8 mouse cellular contexts compared by ENCODE assay signal in the genomic region with DNA sequence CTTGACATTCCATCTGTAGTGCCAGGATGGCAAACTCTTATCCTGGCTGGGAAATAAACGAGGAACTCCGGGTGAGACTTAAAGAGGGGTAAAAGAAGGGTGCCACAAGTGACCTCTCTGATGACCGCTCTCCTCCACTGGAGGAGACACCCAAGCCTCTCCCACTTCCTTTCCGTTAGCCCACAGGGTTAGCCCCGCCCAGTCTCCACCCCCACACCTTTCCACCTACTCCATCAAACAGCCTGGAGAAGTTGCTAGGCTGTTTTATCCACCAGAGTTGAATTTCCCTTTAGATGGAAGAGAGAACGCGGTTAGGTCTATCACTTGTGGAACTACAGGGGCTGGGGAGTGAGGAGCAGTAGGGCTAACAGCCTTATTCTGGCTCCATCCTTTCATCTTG. TPM values are rescaled to one million over a fixed set of nuclear protein-coding genes. Genes with fewer than 3 reads are reported as not detected.
DNase-seq lines count a peak whose midpoint lies in the region; ATAC-seq and TF ChIP-seq lines count a peak whose summit lies in the region.
"Had no signal": no experiment of that assay in that cellular context is flagged by ENCODE, and none has a peak within 500 bp of the region (broad histone marks: within the 10 kb centered on the region; RNA-seq: fewer than 3 reads in every experiment).

No protein-coding gene starts in this region.

- no peaks in the 10 kb centered on the region for H3K9me3 ChIP-seq in forebrain, embryonic 15.5 days
- H3K9me3 ChIP-seq: midbrain, embryonic 13.5 days had no signal

- H3K27me3 ChIP-seq in liver, adult 2 months (ENCODE audit: control insufficient read depth, insufficient read depth, low read length) = no peaks in the 10 kb centered on the region
- H3K27me3 ChIP-seq in small intestine, adult 2 months (ENCODE audit: control insufficient read depth, insufficient read depth, low read length) = no peaks in the 10 kb centered on the region
- no peaks in the 10 kb centered on the region for H3K27me3 ChIP-seq in forebrain, embryonic 15.5 days
- H3K27me3 ChIP-seq: midbrain, embryonic 13.5 days had no signal

- intact Hi-C loops in left cerebral cortex, adult 2 months (cut with DNase I) = no loop called here

- no peaks in the 10 kb centered on the region for H3K36me3 ChIP-seq in liver, adult 2 months (ENCODE audit: control insufficient read depth, insufficient read depth, low read length)
- H3K36me3 ChIP-seq in small intestine, adult 2 months (ENCODE audit: control insufficient read depth, insufficient read depth, low read length) = peaks cover 9% of the 10 kb centered on the region; the same call in 1 of the 2 replicates
- no peaks in the 10 kb centered on the region for H3K36me3 ChIP-seq in forebrain, embryonic 15.5 days
- H3K36me3 ChIP-seq: midbrain, embryonic 13.5 days had no signal

- peak overlapping the region; percentile 42; the same call in 1 of the 2 replicates for H3K27ac ChIP-seq in liver, adult 2 months (replicated peaks; ENCODE audit: insufficient read depth, low read depth, low read length)
- peak overlapping the region; percentile 85 for H3K27ac ChIP-seq in small intestine, adult 2 months (ENCODE audit: insufficient read depth, low read depth, low read length)
- no peak overlapping the region for H3K27ac ChIP-seq in forebrain, embryonic 15.5 days (replicated peaks)
- H3K27ac ChIP-seq in left cerebral cortex, adult 2 months = no peak overlapping the region
- H3K27ac ChIP-seq: midbrain, embryonic 13.5 days had no signal

- H3K4me1 ChIP-seq in liver, adult 2 months (ENCODE audit: control insufficient read depth, insufficient read depth, low read length) = peaks cover 3% of the 10 kb centered on the region; the same call in 1 of the 2 replicates
- H3K4me1 ChIP-seq in small intestine, adult 2 months (ENCODE audit: control insufficient read depth, insufficient read depth, insufficient read length, low read length) = peaks cover 36% of the 10 kb centered on the region
- no peaks in the 10 kb centered on the region for H3K4me1 ChIP-seq in forebrain, embryonic 15.5 days
- H3K4me1 ChIP-seq: midbrain, embryonic 13.5 days had no signal

- no peak overlapping the region for H3K4me2 ChIP-seq in forebrain, embryonic 15.5 days (replicated peaks)
- H3K4me2 ChIP-seq: midbrain, embryonic 13.5 days had no signal

- no peaks in the 10 kb centered on the region for H3K79me2 ChIP-seq in liver, adult 2 months (ENCODE audit: control insufficient read depth, insufficient read depth, low read length)

- no peak for ATAC-seq in activated CD4-positive, CD25-positive, alpha-beta regulatory T cell, adult 4 months
- no peak for ATAC-seq in forebrain, embryonic 15.5 days (replicated peaks)
- ATAC-seq: midbrain, embryonic 13.5 days had no signal

- peak; percentile 50 for DNase-seq in CD4-positive, CD25-positive, alpha-beta regulatory T cell, adult 2 months (ENCODE audit: low read depth, low spot score)
- peak; percentile 42 for DNase-seq in MEL-GATA-1-ER (ENCODE audit: extremely low read depth, low read depth)
- DNase-seq in liver, adult 2 months (ENCODE audit: extremely low read depth, low read depth, low spot score) = no peak
- no peak for DNase-seq in left cerebral cortex, adult 2 months (ENCODE audit: extremely low spot score in 1 of 2, low spot score in 2 of 2)

- no peak for TF ChIP-seq POLR2A in liver, adult 2 months (IDR thresholded peaks at IDR 0.05; ENCODE audit: extremely low read depth, insufficient read depth, low read length)
- TF ChIP-seq POLR2A in small intestine, adult 2 months (IDR thresholded peaks at IDR 0.05; ENCODE audit: low read depth, low read length) = no peak

- no peak overlapping the region for H3K9ac ChIP-seq in liver, adult 2 months (ENCODE audit: low read depth, low read length)
- no peak overlapping the region for H3K9ac ChIP-seq in forebrain, embryonic 15.5 days (replicated peaks)
- H3K9ac ChIP-seq: midbrain, embryonic 13.5 days had no signal

- H3K4me3 ChIP-seq in liver, adult 2 months (ENCODE audit: insufficient read depth, low read depth, low read length) = no peak overlapping the region
- peak overlapping the region; percentile 31; the same call in 1 of the 2 replicates for H3K4me3 ChIP-seq in small intestine, adult 2 months (ENCODE audit: low read depth, low read length)
- H3K4me3 ChIP-seq in forebrain, embryonic 15.5 days = no peak overlapping the region
- no peak overlapping the region for H3K4me3 ChIP-seq in left cerebral cortex, adult 2 months
- H3K4me3 ChIP-seq: midbrain, embryonic 13.5 days had no signal

- 49% methylated on average over 7 of the region's 7 CpGs for WGBS in liver, adult 2 months
- WGBS in small intestine, adult 2 months = 27% methylated on average over 7 of the region's 7 CpGs
- WGBS in forebrain, embryonic 15.5 days = 79% methylated on average over 7 of the region's 7 CpGs

- TF ChIP-seq CTCF in liver, adult 2 months (IDR thresholded peaks at IDR 0.05; ENCODE audit: low read depth, low read length) = no peak
- TF ChIP-seq CTCF in small intestine, adult 2 months (IDR thresholded peaks at IDR 0.05; ENCODE audit: extremely low read depth, insufficient read length, insufficient replicate concordance, low read depth, low read length) = no peak
- TF ChIP-seq CTCF in left cerebral cortex, adult 2 months (IDR thresholded peaks at IDR 0.05) = no peak

RNA-seq across cellular contexts. Expression of gene Elf4, which starts 37.7 kb away (rescaled TPM):
- 0.46 and 0.67 TPM in 2 replicates for total RNA-seq in liver, adult 2 months (2014; rRNA removed)
- polyA plus RNA-seq in liver, adult 2 months (2012; rRNA removed) = 0.57 and 1.5 TPM in 2 replicates
- polyA plus RNA-seq in small intestine, adult 2 months (2012; rRNA removed) = 12.3 and 36.8 TPM in 2 replicates
- polyA plus RNA-seq in activated CD4-positive, CD25-positive, alpha-beta regulatory T cell, adult 4 months (2017; shearing (Covaris generic)) = 10 to 100 TPM; 29.1 to 30.6 TPM
- 0.38 and 0.41 TPM in 2 replicates for polyA plus RNA-seq in forebrain, embryonic 15.5 days (2015; fragmentation: Nextera tagmentation; extraction: Ambion mirVana)
- total RNA-seq in left cerebral cortex, adult 2 months (2021) = under 1 TPM; 0.63 to 0.84 TPM

Comparison
In these comparisons a context has a peak if more than half of its experiments do, and no peak if none do; other contexts are left out.
1. DNase-seq: peak in CD4-positive, CD25-positive, alpha-beta regulatory T cell, adult 2 months (single experiment) and MEL-GATA-1-ER (single experiment); none in liver, adult 2 months (single experiment) and left cerebral cortex, adult 2 months (0 of 2).
2. H3K27ac ChIP-seq: peak in liver, adult 2 months (single experiment) and small intestine, adult 2 months (single experiment); none in forebrain, embryonic 15.5 days (single experiment) and left cerebral cortex, adult 2 months (single experiment).